Mouse (Mus musculus) CH12F3 (cell line): ENCODE data around the gene Dram1.
"Not testable (repeated sequence)": the region's sequence is repeated elsewhere in the genome, so short reads cannot be mapped to it uniquely, and the experiment has no call there.

Experiments
- in situ Hi-C: fragments of 300-500 bp; cut with MboI; formaldehyde crosslinking; loops from 2 replicates; pipeline ENCODE4 v1.14.3; 2020; ENCODE audit warnings: low sequenced_read_pairs

Gene Dram1

GRCm38 (mm10) chr10:88389576-88389975, 10.7 kb upstream of the Dram1 start:
- in situ Hi-C loops, result no loop called here

- in situ Hi-C loops, result no loop called here
These were observed 7.4 kb upstream of the Dram1 start for GRCm38 (mm10) chr10:88386251-88386650.

- in situ Hi-C loops, result no loop called here
These were observed 6.9 kb upstream of the Dram1 start for GRCm38 (mm10) chr10:88385758-88386157.

GRCm38 (mm10) chr10:88385290-88385689, 6.4 kb upstream of the Dram1 start:
- in situ Hi-C loops, result no loop called here

- in situ Hi-C loops, result loop anchor here (5.0 kb wide), 1 partner anchor 43 kb away; no protein-coding TSS in a partner anchor
These were observed 5.2 kb upstream of the Dram1 start for GRCm38 (mm10) chr10:88384081-88384480.

GRCm38 (mm10) chr10:88383479-88383878, 4.6 kb upstream of the Dram1 start:
- in situ Hi-C loops, result loop anchor here (5.0 kb wide), 1 partner anchor 44 kb away; no protein-coding TSS in a partner anchor

GRCm38 (mm10) chr10:88382009-88382408, 3.1 kb upstream of the Dram1 start:
- in situ Hi-C loops, result loop anchor here (5.0 kb wide), 1 partner anchor 45 kb away; no protein-coding TSS in a partner anchor

GRCm38 (mm10) chr10:88381286-88381685, 2.4 kb upstream of the Dram1 start:
- in situ Hi-C loops, result loop anchor here (5.0 kb wide), 1 partner anchor 46 kb away; no protein-coding TSS in a partner anchor

GRCm38 (mm10) chr10:88380430-88381060, 1.7 kb upstream of the Dram1 start:
- in situ Hi-C loops, result loop anchor here (5.0 kb wide), 1 partner anchor 47 kb away; no protein-coding TSS in a partner anchor

- in situ Hi-C loops, result loop anchor here (5.0 kb wide), 1 partner anchor 47 kb away; no protein-coding TSS in a partner anchor
These were observed 1.1 kb upstream of the Dram1 start for GRCm38 (mm10) chr10:88380002-88380401.

- in situ Hi-C loops, result no loop called here
These were observed 1.2 kb downstream of the Dram1 start for GRCm38 (mm10) chr10:88377666-88378065.

- in situ Hi-C loops, result no loop called here
These were observed 2.1 kb downstream of the Dram1 start for GRCm38 (mm10) chr10:88376770-88377169.

- in situ Hi-C loops, result no loop called here
These were observed 3.9 kb downstream of the Dram1 start for GRCm38 (mm10) chr10:88374984-88375383.

- in situ Hi-C loops, result not testable (repeated sequence)
These were observed 5.9 kb downstream of the Dram1 start for GRCm38 (mm10) chr10:88372945-88373344.

- in situ Hi-C loops, result no loop called here
These were observed 6.4 kb downstream of the Dram1 start for GRCm38 (mm10) chr10:88372436-88372835.

GRCm38 (mm10) chr10:88371793-88372192, 7.1 kb downstream of the Dram1 start:
- in situ Hi-C loops, result no loop called here

GRCm38 (mm10) chr10:88369233-88369632, 9.6 kb downstream of the Dram1 start:
- in situ Hi-C loops, result no loop called here

GRCm38 (mm10) chr10:88364221-88364620, 14.7 kb downstream of the Dram1 start:
- in situ Hi-C loops, result no loop called here

- in situ Hi-C loops, result no loop called here
These were observed 16.7 kb downstream of the Dram1 start for GRCm38 (mm10) chr10:88362218-88362617.

- in situ Hi-C loops, result no loop called here
These were observed 21.8 kb downstream of the Dram1 start for GRCm38 (mm10) chr10:88356983-88357559.

GRCm38 (mm10) chr10:88356114-88356982, 22.5 kb downstream of the Dram1 start:
- in situ Hi-C loops, result no loop called here
